Mouse (Mus musculus) E14TG2a.4 (cell line): ENCODE data around the gene Scrn3.

Source experiments
- H3K27me3 ChIP-seq: 2 replicates; pipeline ENCODE4 v1.6.1; 2014; ENCODE audit warnings: low read length, control low read depth; ENCODE audit not compliant: insufficient read depth
- H3K36me3 ChIP-seq: 2 replicates; pipeline ENCODE4 v1.6.1; 2014; ENCODE audit warnings: low read length, control low read depth; ENCODE audit not compliant: insufficient read depth
- H3K4me1 ChIP-seq: replicated peaks from 2 replicates; pipeline ENCODE4 v1.6.1; 2014; ENCODE audit warnings: low read depth, low read length, control low read depth
- H3K4me3 ChIP-seq: replicated peaks from 2 replicates; pipeline ENCODE4 v1.5.1; 2014; ENCODE audit warnings: mild to moderate bottlenecking, low read length
- H3K9me3 ChIP-seq: 2 replicates; pipeline ENCODE4 v1.6.1; 2014; ENCODE audit warnings: low read length, control low read depth
- CTCF ChIP-seq: conservative IDR thresholded peaks from 2 replicates; pipeline ENCODE4 v1.5.1; 2014; ENCODE audit warnings: low read length
- NANOG ChIP-seq: IDR thresholded peaks from 2 replicates; pipeline ENCODE4 v1.6.1; 2014; ENCODE audit warnings: borderline replicate concordance, low read length, mixed read lengths
- POU5F1 ChIP-seq: IDR thresholded peaks from 2 replicates; pipeline ENCODE4 v1.6.1; 2014; ENCODE audit warnings: low read length, borderline replicate concordance

The Scrn3 gene

DNA sequence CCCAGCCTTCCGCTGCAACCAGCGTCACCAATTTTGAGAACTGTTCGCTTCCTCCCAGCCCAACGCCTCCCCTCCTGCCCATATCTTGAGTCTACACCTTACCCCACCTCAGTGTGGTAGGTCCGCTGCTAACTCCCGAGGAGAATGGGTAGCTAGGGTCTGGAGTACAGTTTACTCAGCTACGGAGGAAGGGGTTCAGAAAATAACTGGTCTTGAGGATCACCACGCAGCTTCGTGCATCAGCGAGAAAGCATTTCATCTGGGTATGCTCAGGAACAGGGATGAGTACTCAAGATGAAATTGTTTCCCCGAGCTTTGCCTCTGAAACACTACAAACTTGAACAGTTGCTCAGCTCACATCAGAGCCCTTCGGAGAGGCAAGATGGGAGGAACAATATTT, 44.1 kb upstream of the Scrn3 start:
- TF ChIP-seq POU5F1 (no peak), NANOG (no peak), CTCF (no peak)
- Histone ChIP-seq H3K4me1 (peaks cover 49% of the 10 kb centered on the region), H3K4me3 (no peak overlapping the region), H3K36me3 (no peaks in the 10 kb centered on the region), H3K27me3 (peaks cover 94% of the 10 kb centered on the region), H3K9me3 (no peaks in the 10 kb centered on the region)

GRCm38 (mm10) chr2:73268836-73269395, 43.5 kb upstream of the Scrn3 start:
- H3K4me3 ChIP-seq: no peak overlapping the region
- peaks cover 43% of the 10 kb centered on the region for H3K4me1 ChIP-seq

DNA sequence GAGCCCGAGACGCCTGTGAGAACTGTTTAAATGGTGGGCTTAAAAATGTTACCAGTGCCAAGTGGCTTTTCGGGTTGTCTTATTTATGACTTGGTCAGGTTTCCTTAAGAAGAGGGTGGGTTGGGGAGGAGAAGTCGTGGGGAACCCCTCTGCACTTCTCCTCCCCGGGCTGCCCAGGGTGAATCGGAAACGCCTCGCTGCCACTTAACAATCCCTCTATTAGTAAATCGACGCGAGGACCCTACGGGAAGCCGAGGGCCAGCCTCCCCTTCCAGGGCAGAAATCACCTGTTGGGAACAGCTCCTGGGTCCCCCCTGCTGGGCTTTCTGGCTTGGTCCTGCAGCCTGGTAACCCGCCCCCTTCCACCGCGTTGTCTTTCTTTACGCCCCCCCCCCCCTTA, 42.7 kb upstream of the Scrn3 start:
- no peak for TF ChIP-seq CTCF
- TF ChIP-seq POU5F1: no peak
- TF ChIP-seq NANOG: no peak
- no peak overlapping the region for H3K4me3 ChIP-seq
- H3K9me3 ChIP-seq: no peaks in the 10 kb centered on the region
- peaks cover 35% of the 10 kb centered on the region for H3K4me1 ChIP-seq
- no peaks in the 10 kb centered on the region for H3K36me3 ChIP-seq
- H3K27me3 ChIP-seq: peaks cover 94% of the 10 kb centered on the region

More at GRCm38 (mm10) chr2:73268836-73269395, 43.5 kb upstream of the Scrn3 start:
- no peaks in the 10 kb centered on the region for H3K36me3 ChIP-seq
- no peaks in the 10 kb centered on the region for H3K9me3 ChIP-seq
- peaks cover 94% of the 10 kb centered on the region for H3K27me3 ChIP-seq
- no peak for TF ChIP-seq CTCF
- TF ChIP-seq POU5F1: no peak
- TF ChIP-seq NANOG: no peak

DNA sequence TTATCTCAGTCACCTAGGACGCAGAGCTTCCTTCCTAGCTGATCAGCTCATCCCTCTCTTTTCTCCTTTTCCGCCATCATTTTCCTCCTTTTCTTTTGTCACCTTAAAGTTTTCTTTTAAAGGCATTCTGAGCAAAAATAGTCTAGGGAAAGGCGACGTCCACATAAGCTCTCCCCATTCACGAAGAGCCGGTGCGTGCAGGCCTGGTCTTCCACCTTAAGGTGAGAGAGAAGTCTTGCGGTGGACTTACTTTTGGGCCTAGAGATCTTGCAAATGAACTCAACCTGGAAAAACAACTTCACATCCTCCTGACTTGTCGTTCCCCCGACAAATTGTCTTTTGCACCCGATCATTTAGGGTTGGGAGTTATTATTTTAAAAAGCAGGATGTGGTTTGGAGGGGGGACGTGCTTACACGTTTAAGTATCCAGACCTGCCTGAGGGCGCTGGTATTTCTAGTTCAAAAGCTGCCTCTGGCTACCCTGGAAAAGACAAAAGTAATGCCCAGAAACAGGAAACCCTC, 42.3 kb upstream of the Scrn3 start:
- H3K27me3 ChIP-seq: peaks cover 93% of the 10 kb centered on the region
- no peaks in the 10 kb centered on the region for H3K36me3 ChIP-seq
- H3K4me3 ChIP-seq: peak overlapping the region; percentile 13; the same call in 1 of the 2 replicates
- no peaks in the 10 kb centered on the region for H3K9me3 ChIP-seq
- H3K4me1 ChIP-seq: peaks cover 32% of the 10 kb centered on the region
- no peak for TF ChIP-seq POU5F1

DNA sequence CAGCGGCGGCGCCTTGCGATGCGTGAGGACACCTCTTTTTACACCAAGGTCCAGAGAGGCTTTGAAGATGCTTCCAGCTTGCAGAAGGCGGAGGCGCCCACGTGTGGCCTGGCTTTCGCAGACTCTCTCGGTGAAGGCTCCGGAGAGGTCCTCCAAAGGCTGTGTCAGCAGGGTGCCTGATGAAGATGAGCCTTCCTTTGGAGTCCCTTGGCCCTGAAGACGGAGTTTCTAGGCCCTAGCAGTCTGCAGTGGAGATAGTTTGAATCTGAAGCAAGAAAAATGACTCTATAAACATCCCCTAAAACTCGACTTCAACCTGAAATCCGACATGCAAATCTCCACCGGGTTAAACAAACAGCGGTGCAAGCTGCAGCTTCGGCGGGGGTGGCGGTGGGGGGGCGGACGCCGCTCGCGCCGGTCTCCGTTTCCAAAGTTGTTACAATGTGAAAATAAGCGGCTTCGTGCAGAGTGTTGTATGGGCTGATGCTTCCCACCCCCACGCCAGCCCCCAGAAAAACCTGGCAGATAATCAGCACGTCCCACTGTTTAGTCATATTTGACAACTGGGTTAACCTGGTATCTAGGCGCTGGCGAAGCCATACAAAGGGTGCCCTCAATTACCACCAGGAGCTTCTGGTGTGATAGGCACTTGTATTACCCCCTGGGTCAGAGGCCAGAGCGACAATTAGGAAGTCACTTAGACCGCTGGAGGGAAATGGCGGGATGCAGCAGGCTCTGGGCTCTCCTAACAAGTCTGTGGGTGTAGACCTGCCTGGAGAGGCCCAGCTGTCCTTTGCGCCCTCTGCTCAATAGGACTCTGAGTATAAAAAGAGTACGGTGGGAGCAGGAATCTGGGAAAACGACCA, 41.6 kb upstream of the Scrn3 start:
- no peaks in the 10 kb centered on the region for H3K36me3 ChIP-seq
- no peaks in the 10 kb centered on the region for H3K9me3 ChIP-seq
- peaks cover 30% of the 10 kb centered on the region for H3K4me1 ChIP-seq
- H3K4me3 ChIP-seq: peak overlapping the region; percentile 68
- H3K27me3 ChIP-seq: peaks cover 89% of the 10 kb centered on the region
- no peak for TF ChIP-seq CTCF
- no peak for TF ChIP-seq POU5F1
- TF ChIP-seq NANOG: no peak

GRCm38 (mm10) chr2:73271459-73272161, 40.8 kb upstream of the Scrn3 start, which contains the start of gene Sp9:
Gene Sp9, plus strand, starts transcription at chr2:73271925.
- Histone ChIP-seq H3K4me1 (peaks cover 34% of the 10 kb centered on the region), H3K9me3 (no peaks in the 10 kb centered on the region), H3K4me3 (peak within 1 kb of the TSS; percentile 68), H3K27me3 (peaks cover 90% of the 10 kb centered on the region), H3K36me3 (no peaks in the 10 kb centered on the region)
- TF ChIP-seq CTCF: no peak
- TF ChIP-seq NANOG: no peak
- no peak for TF ChIP-seq POU5F1

DNA sequence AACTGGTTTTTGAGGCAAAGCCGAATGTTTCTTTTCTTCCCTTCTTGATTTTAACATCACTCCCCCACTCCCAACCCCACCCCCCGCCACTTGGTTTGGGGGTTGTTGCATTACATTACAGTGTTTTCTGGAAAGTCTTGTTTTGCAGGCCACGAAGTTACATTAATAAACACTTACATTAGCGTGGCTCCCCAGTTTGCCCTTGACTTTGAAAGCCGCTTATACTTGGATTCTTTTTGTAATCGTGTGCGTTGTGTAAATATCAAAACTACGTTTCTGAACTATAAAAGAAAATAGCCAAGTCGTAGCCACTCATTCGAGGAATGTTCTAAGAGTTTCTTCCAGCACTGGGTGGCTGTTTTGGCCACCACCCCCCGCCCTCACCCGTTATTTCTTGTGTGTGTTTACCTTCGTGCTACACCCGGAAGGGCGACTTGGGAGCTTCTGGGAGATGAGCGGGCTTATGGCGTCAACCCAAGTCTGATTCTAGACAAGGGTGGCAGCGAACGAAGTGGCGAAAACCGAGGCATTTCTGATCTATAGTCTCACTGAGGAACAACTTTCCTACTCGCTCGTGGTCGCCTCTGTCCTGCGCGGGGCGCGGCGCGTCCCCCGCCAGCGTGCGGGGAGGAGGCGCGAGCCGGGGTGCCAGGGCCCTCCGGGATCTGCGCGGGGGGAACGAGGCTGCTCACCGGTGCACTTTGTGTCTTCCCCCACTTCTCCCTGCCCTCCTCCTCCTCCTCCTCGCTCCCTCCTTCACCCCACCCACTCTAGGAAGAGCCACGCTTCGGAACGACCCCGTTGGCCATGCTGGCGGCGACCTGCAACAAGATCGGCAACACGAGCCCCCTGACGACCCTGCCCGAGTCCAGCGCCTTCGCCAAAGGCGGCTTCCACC, 39.8 kb upstream of the Scrn3 start:
- TF ChIP-seq CTCF (no peak), POU5F1 (no peak), NANOG (no peak)
- Histone ChIP-seq H3K9me3 (no peaks in the 10 kb centered on the region), H3K36me3 (no peaks in the 10 kb centered on the region), H3K4me3 (peak overlapping the region; percentile 68), H3K27me3 (peaks cover 91% of the 10 kb centered on the region), H3K4me1 (peaks cover 43% of the 10 kb centered on the region)
